Mouse (Mus musculus): ENCODE data around the gene H2afz.
"Not testable (repeated sequence)": the region's sequence is repeated elsewhere in the genome, so short reads cannot be mapped to it uniquely, and the experiment has no call there.

GRCm38 (mm10) chr3:137914567-137914966 is 50.3 kb downstream of the H2afz start:
- not testable (repeated sequence) for TF ChIP-seq CTCF, EP300 (IDR thresholded peaks at IDR 0.05; ENCODE audit: low read depth)
